Mouse (Mus musculus) forebrain, embryonic 16.5 days (tissue): Measurements from ENCODE around the gene Rnf224. TPM values are rescaled to one million over a fixed set of nuclear protein-coding genes. Genes with fewer than 3 reads are reported as not detected.

Source experiments
- ATAC-seq: fragments of 200-750 bp; cut with Nextera tagmentation; 2 replicates; pipeline ENCODE4 v1.8.0; 2017; ENCODE audit warnings: mild to moderate bottlenecking, moderate library complexity
- H3K27ac ChIP-seq: fragments of 300-500 bp; sonication (generic); 2 replicates; pipeline ENCODE4 v1.5.1; 2014; ENCODE audit warnings: low read length, control low read depth
- H3K27me3 ChIP-seq: fragments of 300-500 bp; sonication (generic); replicated peaks from 2 replicates; pipeline ENCODE4 v1.6.1; 2014; ENCODE audit warnings: low read length; ENCODE audit not compliant: control insufficient read depth, insufficient read depth
- H3K36me3 ChIP-seq: fragments of 300-500 bp; sonication (generic); 2 replicates; pipeline ENCODE4 v1.6.1; 2014; ENCODE audit not compliant: control insufficient read depth, insufficient read depth
- H3K4me1 ChIP-seq: fragments of 300-500 bp; sonication (generic); replicated peaks from 2 replicates; pipeline ENCODE4 v1.6.1; 2014; ENCODE audit warnings: low read length; ENCODE audit not compliant: control insufficient read depth, insufficient read depth
- H3K4me2 ChIP-seq: fragments of 300-500 bp; sonication (generic); 2 replicates; pipeline ENCODE4 v1.6.1; 2014; ENCODE audit warnings: mild to moderate bottlenecking, low read length, control low read depth
- H3K4me3 ChIP-seq: fragments of 300-500 bp; sonication (generic); replicated peaks from 2 replicates; pipeline ENCODE4 v1.5.1; 2014; ENCODE audit warnings: mild to moderate bottlenecking, low read length, control low read depth
- H3K9ac ChIP-seq: fragments of 300-500 bp; sonication (generic); replicated peaks from 2 replicates; pipeline ENCODE4 v1.6.1; 2014; ENCODE audit warnings: low read depth, low read length, control low read depth
- H3K9me3 ChIP-seq: fragments of 300-500 bp; sonication (generic); 2 replicates; pipeline ENCODE4 v1.6.1; 2016; ENCODE audit warnings: low read length; ENCODE audit not compliant: control insufficient read depth
- WGBS: fragments of 180-500 bp; shearing (Covaris S2); extraction: QIAGEN DNeasy Blood & Tissue Kit; methylation state at CpG from one replicate; pipeline ENCODE4 v1.1.7; 2014; 5-methylcytosine and 5-hydroxymethylcytosine counted together
- polyA plus RNA-seq: library from polyadenylated mRNA; unstranded; fragments of >200 nt; fragmentation: Nextera tagmentation; extraction: Ambion mirVana; gene quantifications from 2 replicates; pipeline ENCODE4 v1.2.1, GENCODE M21; 2015

The Rnf224 gene
- polyA plus RNA-seq, 1 experiment from 2014 or later, result not detected

DNA sequence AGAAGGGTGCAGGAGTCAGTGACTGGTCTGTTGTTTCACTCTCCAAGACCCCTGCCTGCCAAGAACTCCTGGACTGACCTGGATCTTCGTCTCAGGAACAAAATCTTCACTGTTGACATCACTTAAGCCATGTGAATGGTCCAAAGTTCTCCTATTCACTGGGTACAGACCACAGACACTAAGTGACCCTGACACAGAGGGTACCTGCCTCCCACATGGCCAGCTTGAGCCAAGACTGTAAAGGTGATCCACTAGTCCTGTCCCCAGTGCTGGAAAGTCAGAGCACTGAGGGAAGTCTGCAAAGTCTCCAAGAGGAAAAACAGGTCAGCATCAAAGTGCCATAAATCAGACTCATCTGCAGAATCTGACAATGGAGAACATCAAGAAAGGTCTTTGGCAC is 29.0 kb downstream of the Rnf224 start:
- Histone ChIP-seq H3K4me3 (no peak overlapping the region), H3K9me3 (no peaks in the 10 kb centered on the region), H3K27ac (no peak overlapping the region), H3K27me3 (no peaks in the 10 kb centered on the region), H3K4me2 (no peak overlapping the region), H3K9ac (no peak overlapping the region), H3K4me1 (peaks cover 15% of the 10 kb centered on the region), H3K36me3 (peaks cover 5% of the 10 kb centered on the region; the same call in 1 of the 2 replicates)
- WGBS, result 73% methylated on average over 1 of the region's 1 CpGs
- ATAC-seq, result no peak

DNA sequence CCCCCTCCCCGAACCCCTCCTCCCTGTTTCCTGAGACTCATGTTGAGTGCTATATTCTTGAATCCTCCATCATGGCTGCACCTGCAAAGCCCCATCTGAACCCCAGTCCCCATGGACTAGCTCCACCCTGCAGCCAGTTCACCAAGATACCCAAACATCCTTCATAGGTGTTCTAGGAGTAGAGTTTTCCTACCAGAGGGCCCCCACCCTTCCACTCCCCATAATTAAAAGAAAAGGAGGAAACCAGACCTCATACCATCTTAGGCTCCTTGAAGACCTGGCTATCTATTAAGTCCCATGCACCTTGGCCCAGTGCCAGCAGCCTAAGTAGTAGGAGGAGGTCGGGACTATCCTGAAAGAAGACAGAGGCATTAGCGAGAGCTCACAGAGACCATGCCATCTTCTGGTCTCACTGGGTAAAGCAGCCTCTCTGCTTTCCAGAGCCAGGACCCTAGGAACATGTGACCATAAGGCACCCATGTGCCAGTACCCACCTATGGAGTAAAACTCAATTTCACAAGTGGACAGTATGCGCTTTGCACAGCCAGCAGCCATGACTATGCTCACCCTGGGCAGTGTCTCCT is 32.9 kb downstream of the Rnf224 start:
- H3K27ac ChIP-seq, result no peak overlapping the region
- no peaks in the 10 kb centered on the region for H3K27me3 ChIP-seq
- H3K4me3 ChIP-seq, result no peak overlapping the region
- H3K9ac ChIP-seq, result no peak overlapping the region
- H3K9me3 ChIP-seq, result no peaks in the 10 kb centered on the region
- no peaks in the 10 kb centered on the region for H3K4me1 ChIP-seq
- WGBS, result 56% methylated on average over 4 of the region's 4 CpGs
- ATAC-seq, result no peak
- H3K4me2 ChIP-seq, result no peak overlapping the region
- H3K36me3 ChIP-seq, result peaks cover 21% of the 10 kb centered on the region

DNA sequence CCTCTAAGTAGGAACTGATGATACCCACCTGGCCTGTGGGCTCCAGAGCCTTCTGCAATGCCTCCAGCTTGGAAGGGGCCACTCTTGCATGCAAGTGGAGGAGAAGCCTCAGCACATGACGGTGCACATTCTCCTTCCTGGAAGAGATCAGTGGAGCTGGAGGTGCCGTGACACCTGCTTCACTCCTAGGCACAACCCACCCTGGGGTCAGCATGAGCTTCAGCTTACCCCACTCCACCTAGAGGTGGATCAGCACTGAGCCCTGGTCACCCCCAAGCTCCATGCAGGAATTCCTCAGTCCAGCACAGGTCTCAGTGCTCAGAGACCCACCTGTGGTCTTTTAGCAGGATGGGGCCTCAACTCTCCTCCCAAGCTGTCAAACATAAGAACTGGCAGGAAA is 36.0 kb downstream of the Rnf224 start:
- H3K36me3 ChIP-seq, result peaks cover 19% of the 10 kb centered on the region
- no peak overlapping the region for H3K27ac ChIP-seq
- H3K4me1 ChIP-seq, result no peaks in the 10 kb centered on the region
- H3K4me2 ChIP-seq, result no peak overlapping the region
- no peak for ATAC-seq
- peaks cover 12% of the 10 kb centered on the region for H3K27me3 ChIP-seq
- no peak overlapping the region for H3K9ac ChIP-seq
- 94% methylated on average over 2 of the region's 2 CpGs for WGBS
- H3K9me3 ChIP-seq, result no peaks in the 10 kb centered on the region
- no peak overlapping the region for H3K4me3 ChIP-seq

DNA sequence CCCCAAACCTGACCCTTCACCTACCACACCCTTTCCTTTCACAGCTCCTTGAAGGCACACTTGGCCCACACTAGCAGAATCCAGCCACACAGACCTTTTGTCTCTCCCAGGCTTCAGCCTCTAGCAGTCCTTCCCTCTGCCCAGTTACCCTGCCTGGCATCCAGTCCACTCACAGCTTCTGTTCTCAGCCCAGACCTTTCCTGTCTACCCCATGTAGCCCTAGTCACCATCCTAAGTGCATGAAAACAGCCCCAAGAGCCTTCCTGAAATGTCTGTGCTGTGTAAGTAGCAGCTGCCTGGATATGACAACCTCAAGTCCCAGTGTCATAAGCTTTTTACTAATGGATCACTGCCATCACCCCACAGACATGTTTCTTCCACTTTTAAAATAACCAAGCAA is 38.6 kb downstream of the Rnf224 start:
- H3K27ac ChIP-seq, result no peak overlapping the region
- peaks cover 16% of the 10 kb centered on the region for H3K36me3 ChIP-seq
- H3K9ac ChIP-seq, result no peak overlapping the region
- H3K4me2 ChIP-seq, result no peak overlapping the region
- H3K9me3 ChIP-seq, result no peaks in the 10 kb centered on the region
- no peak for ATAC-seq
- peaks cover 3% of the 10 kb centered on the region; the same call in 1 of the 2 replicates for H3K4me1 ChIP-seq
- H3K27me3 ChIP-seq, result peaks cover 21% of the 10 kb centered on the region
- no peak overlapping the region for H3K4me3 ChIP-seq

DNA sequence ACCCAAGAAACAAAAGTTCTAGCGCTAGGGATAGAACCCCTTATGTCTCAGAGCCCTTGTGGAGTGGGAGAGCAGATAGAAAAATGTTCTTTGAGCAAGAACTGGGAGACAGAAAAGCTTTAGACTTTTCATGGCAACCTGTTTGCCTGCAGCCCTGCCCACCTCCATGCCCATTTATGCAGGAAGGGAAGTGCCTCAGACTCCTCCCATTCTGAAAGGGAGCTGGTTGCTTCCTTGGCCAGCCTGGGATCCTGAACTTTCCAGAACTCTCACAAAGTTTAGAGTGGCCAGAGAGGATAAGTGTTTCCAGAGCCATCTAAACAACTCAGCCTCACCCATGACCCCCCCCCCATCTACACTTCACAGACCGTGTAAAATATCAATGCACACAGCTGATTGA is 39.4 kb downstream of the Rnf224 start:
- no peak overlapping the region for H3K4me3 ChIP-seq
- ATAC-seq, result no peak
- no peak overlapping the region for H3K27ac ChIP-seq
- peaks cover 14% of the 10 kb centered on the region for H3K36me3 ChIP-seq
- no peak overlapping the region for H3K4me2 ChIP-seq
- peaks cover 21% of the 10 kb centered on the region for H3K27me3 ChIP-seq
- H3K9ac ChIP-seq, result no peak overlapping the region
- peaks cover 3% of the 10 kb centered on the region; the same call in 1 of the 2 replicates for H3K4me1 ChIP-seq
- 23% methylated on average over 2 of the region's 2 CpGs for WGBS
- H3K9me3 ChIP-seq, result no peaks in the 10 kb centered on the region

DNA sequence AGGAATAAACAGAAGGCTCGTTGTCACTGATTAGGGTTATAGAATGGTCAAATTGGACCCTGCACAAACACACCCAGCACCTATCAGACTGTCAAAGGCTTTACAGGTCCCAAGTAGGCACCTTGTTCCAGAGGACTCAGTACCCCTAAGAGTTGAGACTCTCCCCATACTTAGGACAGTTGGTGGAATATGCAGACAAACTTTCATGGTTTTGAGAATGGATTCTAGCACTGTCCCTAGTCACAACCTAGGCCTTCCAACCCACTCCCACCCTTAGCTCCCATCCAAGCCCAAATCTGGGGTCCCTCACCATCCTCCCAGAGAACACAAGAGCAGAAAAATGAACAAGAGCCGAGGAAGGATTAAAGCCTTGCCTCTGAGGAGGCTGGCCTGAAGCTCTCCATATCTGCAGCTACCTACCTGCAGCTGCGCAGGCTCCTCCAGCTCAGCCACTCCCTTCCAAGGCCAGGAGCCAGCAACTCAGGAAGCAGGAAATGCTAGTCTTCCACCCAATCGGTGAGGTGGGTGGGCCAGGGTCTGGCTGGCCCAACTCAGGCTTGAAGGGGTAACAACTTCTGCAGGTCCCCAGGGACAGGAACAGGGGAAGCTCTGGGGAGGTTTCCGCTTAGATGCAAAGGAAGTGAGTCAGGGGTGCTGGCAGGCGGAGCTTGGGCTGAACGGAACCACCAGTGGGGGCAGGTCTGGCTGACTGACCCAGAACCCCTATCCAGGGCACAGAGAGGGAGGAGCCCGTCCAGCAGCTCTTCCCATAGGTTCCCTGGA is 40.2 kb downstream of the Rnf224 start, which contains the start of gene Tor4a:
TSS of gene Tor4a (minus strand) at position 715 of the 783 bp plus-strand sequence.
- H3K27ac ChIP-seq, result no peak within 1 kb of the TSS
- H3K4me2 ChIP-seq, result no peak within 1 kb of the TSS
- H3K4me1 ChIP-seq, result peaks cover 3% of the 10 kb centered on the region; the same call in 1 of the 2 replicates
- no peak within 1 kb of the TSS for H3K4me3 ChIP-seq
- H3K36me3 ChIP-seq, result peaks cover 13% of the 10 kb centered on the region
- no peaks in the 10 kb centered on the region for H3K9me3 ChIP-seq
- ATAC-seq, result no peak
- peaks cover 21% of the 10 kb centered on the region for H3K27me3 ChIP-seq
- WGBS, result 13% methylated on average over 8 of the region's 8 CpGs
- H3K9ac ChIP-seq, result no peak within 1 kb of the TSS

DNA sequence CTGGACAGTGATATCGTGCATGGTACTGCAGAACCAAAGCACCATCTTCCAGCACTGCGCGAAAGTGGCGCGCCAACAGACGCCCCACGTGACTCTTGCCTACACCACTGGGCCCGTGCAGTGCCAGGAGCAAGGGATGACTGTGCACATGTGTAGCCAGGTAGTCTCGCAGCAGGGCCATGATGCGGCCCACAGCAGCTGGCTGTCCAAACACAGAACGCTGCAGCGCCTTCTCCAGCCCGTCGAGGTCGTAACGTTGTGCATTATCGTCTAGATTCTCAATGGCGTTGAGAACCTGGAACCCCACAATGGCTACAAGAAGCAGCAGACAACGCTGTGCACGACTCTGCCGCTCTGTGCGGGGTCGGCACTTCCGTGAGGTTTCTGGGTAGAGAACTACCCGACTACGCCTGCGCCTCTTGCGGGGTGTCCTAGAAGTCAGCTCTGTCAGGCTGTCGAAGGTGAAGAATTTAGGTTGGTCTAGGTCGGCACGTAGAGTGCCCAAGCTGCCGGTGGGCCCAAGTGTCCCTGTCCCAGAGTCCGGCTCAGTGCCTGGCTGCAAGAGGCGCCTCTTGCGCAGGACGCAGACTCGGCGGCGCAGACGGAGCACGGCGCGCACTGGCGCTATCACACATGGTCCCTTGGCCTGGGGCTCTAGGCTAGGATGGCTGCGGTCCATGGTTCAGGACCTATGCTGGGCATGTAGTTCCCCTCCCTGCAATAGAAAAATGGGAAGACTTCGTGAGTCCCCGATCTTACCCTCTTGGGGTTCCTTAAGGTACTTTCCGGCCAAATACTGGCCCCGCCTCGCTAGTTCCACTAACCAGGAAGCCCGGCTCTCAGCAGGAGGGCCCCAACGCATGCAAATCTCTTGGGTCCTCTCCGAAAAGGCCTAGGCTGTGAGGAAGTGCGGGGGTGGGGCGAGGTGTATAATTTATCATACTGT is 41.1 kb downstream of the Rnf224 start:
- Histone ChIP-seq H3K27ac (no peak overlapping the region), H3K27me3 (peaks cover 21% of the 10 kb centered on the region), H3K4me1 (peaks cover 3% of the 10 kb centered on the region; the same call in 1 of the 2 replicates), H3K9me3 (no peaks in the 10 kb centered on the region), H3K4me2 (0 out of 2 replicates have a peak overlapping the region, but pooled peaks have one; percentile 7), H3K4me3 (no peak overlapping the region), H3K36me3 (peaks cover 9% of the 10 kb centered on the region), H3K9ac (no peak overlapping the region)
- ATAC-seq, result no peak
- WGBS, result 22% methylated on average over 55 of the region's 55 CpGs

DNA sequence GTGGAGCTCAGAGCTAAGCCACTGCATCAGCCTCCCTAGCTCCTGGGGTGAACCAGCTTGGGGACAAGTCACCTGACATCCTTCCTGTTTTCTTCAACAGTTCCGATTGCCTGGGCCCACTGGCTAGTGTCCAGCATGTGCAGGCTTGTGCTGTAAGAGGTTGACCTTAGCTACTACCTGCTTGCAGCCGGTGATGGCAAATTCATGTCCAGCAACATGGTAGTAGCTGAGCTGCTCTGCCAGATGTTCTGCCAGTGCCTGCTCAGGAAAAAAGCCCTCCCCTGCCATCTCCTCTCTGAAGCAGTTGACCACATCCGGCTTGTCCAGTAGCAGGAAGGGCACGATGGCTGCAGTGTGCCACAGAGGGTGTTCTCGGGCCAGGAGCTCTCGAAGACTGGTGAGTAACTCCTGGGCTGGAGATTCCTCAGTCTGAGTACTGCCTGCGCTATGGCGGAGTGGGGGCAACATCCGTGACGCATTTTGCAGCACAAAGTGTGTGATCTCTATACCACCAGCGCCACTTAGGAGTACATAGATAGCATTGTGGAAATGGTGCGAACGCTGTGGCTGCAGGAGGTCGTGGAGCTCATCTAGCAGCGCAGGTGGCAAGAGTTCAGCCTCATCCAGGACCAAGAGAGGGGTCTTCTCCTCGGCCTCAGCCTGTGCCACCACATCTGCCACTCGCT is 42.0 kb downstream of the Rnf224 start:
- H3K4me2 ChIP-seq, result no peak overlapping the region
- peaks cover 21% of the 10 kb centered on the region for H3K27me3 ChIP-seq
- H3K36me3 ChIP-seq, result peaks cover under 1% of the 10 kb centered on the region
- 85% methylated on average over 17 of the region's 17 CpGs for WGBS
- peaks cover 3% of the 10 kb centered on the region; the same call in 1 of the 2 replicates for H3K4me1 ChIP-seq
- ATAC-seq, result no peak
- no peak overlapping the region for H3K4me3 ChIP-seq
- no peak overlapping the region for H3K9ac ChIP-seq
- H3K9me3 ChIP-seq, result no peaks in the 10 kb centered on the region
- no peak overlapping the region for H3K27ac ChIP-seq
